Mouse (Mus musculus) layer of hippocampus, adult 8-10 months (tissue): ENCODE measurements at regions not wholly inside any gene's neighbourhood (a gene's known extent, or its start where the extent isn't known, plus 50 kb on each side); places are given as distances from the start of the nearest gene placed in this dataset.
A peak's percentile ranks its signal among the peaks of the same experiment; 100 is the strongest.

Source experiments
- DNase-seq, 2 experiments: peaks; one replicate each; pipeline ENCODE4 v3.0.0; 2022; ENCODE audit warnings: low spot score in 2 of 2

GRCm38 (mm10) chr2:147703981-147704380 lies 342.3 kb downstream of the Pax1 start:
- DNase-seq, result no peak

- no peak for DNase-seq
These were observed 340.8 kb downstream of the Pax1 start for GRCm38 (mm10) chr2:147702330-147703063.

- DNase-seq, result no peak
These were observed 337.9 kb downstream of the Pax1 start for GRCm38 (mm10) chr2:147699524-147700081.

- no peak for DNase-seq
These were observed 330.2 kb downstream of the Pax1 start for GRCm38 (mm10) chr2:147691896-147692295.

GRCm38 (mm10) chr2:147690506-147691208 lies 328.9 kb downstream of the Pax1 start:
- DNase-seq, result no peak

- DNase-seq, result peak in 1 of 2 experiments; percentile 18
These were observed 327.0 kb downstream of the Pax1 start for GRCm38 (mm10) chr2:147688742-147689141.

GRCm38 (mm10) chr2:147656667-147657066 lies 294.9 kb downstream of the Pax1 start:
- peak; percentile 11 to 31 for DNase-seq

- DNase-seq, result no peak
These were observed 288.5 kb downstream of the Pax1 start for GRCm38 (mm10) chr2:147650229-147650628.

GRCm38 (mm10) chr2:147647972-147648371 lies 286.2 kb downstream of the Pax1 start:
- DNase-seq, result no peak

- no peak for DNase-seq
These were observed 285.8 kb downstream of the Pax1 start for GRCm38 (mm10) chr2:147647506-147647905.

GRCm38 (mm10) chr2:147637882-147638281 lies 276.2 kb downstream of the Pax1 start:
- no peak for DNase-seq

GRCm38 (mm10) chr2:147632737-147633136 lies 271.0 kb downstream of the Pax1 start:
- DNase-seq, result no peak

- no peak for DNase-seq
These were observed 268.0 kb downstream of the Pax1 start for GRCm38 (mm10) chr2:147629716-147630115.

- no peak for DNase-seq
These were observed 265.4 kb downstream of the Pax1 start for GRCm38 (mm10) chr2:147627096-147627495.

GRCm38 (mm10) chr2:147623116-147623515 lies 261.4 kb downstream of the Pax1 start:
- DNase-seq, result peak; percentile 61 to 64

GRCm38 (mm10) chr2:147617849-147618248 lies 256.1 kb downstream of the Pax1 start:
- DNase-seq, result peak in 1 of 2 experiments; percentile 25

GRCm38 (mm10) chr2:147610343-147610742 lies 248.6 kb downstream of the Pax1 start:
- no peak for DNase-seq

GRCm38 (mm10) chr2:147601639-147602038 lies 239.9 kb downstream of the Pax1 start:
- DNase-seq, result no peak

- DNase-seq, result no peak
These were observed 210.7 kb downstream of the Pax1 start for GRCm38 (mm10) chr2:147572413-147572812.

- no peak for DNase-seq
These were observed 199.5 kb downstream of the Pax1 start for GRCm38 (mm10) chr2:147561220-147561619.

GRCm38 (mm10) chr2:147560426-147561155 lies 198.9 kb downstream of the Pax1 start:
- no peak for DNase-seq

GRCm38 (mm10) chr2:147529161-147529560 lies 167.4 kb downstream of the Pax1 start:
- no peak for DNase-seq
